Mouse (Mus musculus): ENCODE measurements at regions not wholly inside any gene's neighbourhood (a gene's known extent, or its start where the extent isn't known, plus 50 kb on each side); places are given as distances from the start of the nearest gene placed in this dataset.
"Not testable (repeated sequence)": the region's sequence is repeated elsewhere in the genome, so short reads cannot be mapped to it uniquely, and the experiment has no call there.

- ATAC-seq (ENCODE audit: insufficient read depth, low FRiP score, low TSS enrichment): no peak
- H3K36me3 ChIP-seq (ENCODE audit: control insufficient read depth, insufficient read depth, low read length): no peaks in the 10 kb centered on the region
- H3K9me3 ChIP-seq (ENCODE audit: control insufficient read depth, low read length): no peaks in the 10 kb centered on the region
- H3K27me3 ChIP-seq (ENCODE audit: control insufficient read depth, insufficient read depth, low read length): no peaks in the 10 kb centered on the region
- H3K4me2 ChIP-seq (ENCODE audit: low read depth): no peak overlapping the region
- H3K4me3 ChIP-seq (ENCODE audit: low read depth, low read length): no peak overlapping the region
- DNase-seq (ENCODE audit: low spot score): no peak
- H3K4me1 ChIP-seq (ENCODE audit: control insufficient read depth, insufficient read depth, low read length): no peaks in the 10 kb centered on the region
- no peak overlapping the region for H3K9ac ChIP-seq (ENCODE audit: low read length)
- no peak overlapping the region for H3K27ac ChIP-seq (ENCODE audit: low read depth, low read length)
These were observed 172.4 kb downstream of the Iqub start for GRCm38 (mm10) chr6:24342471-24342870.

DNA sequence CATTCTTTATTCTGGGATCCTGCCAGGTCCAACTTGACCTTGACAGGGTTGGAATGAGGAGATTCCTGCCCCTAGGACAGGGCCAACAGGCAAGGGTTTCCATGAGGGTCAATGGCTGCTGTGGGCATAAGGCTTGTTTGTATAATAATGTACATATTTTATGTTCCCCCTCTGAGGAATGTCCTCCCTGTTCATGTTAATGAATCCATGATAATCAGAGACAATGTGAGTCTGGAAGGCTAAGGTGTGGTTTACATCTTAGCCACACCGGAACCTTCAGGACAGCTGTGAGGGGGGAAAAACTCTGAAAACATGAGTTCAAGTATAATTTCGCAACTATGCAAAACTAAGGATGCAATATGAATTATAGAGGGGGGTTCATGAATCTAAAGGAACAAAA lies 172.8 kb downstream of the Iqub start:
- ATAC-seq (ENCODE audit: insufficient read depth, low FRiP score, low TSS enrichment) (no peak), DNase-seq (ENCODE audit: low spot score) (no peak)
- no peaks in the 10 kb centered on the region for H3K27me3 ChIP-seq (ENCODE audit: control insufficient read depth, insufficient read depth, low read length)
- H3K36me3 ChIP-seq (ENCODE audit: control insufficient read depth, insufficient read depth, low read length): no peaks in the 10 kb centered on the region
- H3K27ac ChIP-seq (ENCODE audit: low read depth, low read length): no peak overlapping the region
- 92% methylated on average over 2 of the region's 2 CpGs for WGBS
- no peak overlapping the region for H3K4me3 ChIP-seq (ENCODE audit: low read depth, low read length)
- no peaks in the 10 kb centered on the region for H3K9me3 ChIP-seq (ENCODE audit: control insufficient read depth, low read length)
- H3K4me2 ChIP-seq (ENCODE audit: low read depth): no peak overlapping the region
- no peak overlapping the region for H3K9ac ChIP-seq (ENCODE audit: low read length)
- H3K4me1 ChIP-seq (ENCODE audit: control insufficient read depth, insufficient read depth, low read length): no peaks in the 10 kb centered on the region

DNA sequence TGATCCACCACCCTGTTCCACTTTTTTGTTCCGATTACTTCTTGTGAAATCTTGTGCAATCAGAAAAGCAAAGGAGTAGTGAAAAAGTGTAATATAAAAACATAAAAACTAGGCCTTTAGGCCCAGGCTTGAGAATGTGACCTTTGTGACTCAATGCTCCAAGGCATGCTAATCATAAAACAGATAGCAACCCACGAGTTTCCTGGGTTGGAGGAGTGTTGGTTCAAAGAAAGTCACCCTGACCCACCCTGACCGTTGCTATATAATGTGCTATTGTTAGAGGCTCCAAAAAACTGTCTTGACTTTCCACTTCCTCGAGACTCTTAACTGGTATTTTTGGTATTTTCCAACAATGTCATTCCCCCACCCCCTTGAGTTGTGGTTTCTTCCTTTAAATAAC lies 172.2 kb upstream of the Slc13a1 start:
- not testable (repeated sequence) for H3K27ac ChIP-seq (ENCODE audit: low read depth, low read length); H3K4me2 ChIP-seq (ENCODE audit: low read depth); H3K9ac ChIP-seq (ENCODE audit: low read length); H3K36me3 ChIP-seq (ENCODE audit: control insufficient read depth, insufficient read depth, low read length); H3K27me3 ChIP-seq (ENCODE audit: control insufficient read depth, insufficient read depth, low read length); DNase-seq (ENCODE audit: low spot score); H3K4me1 ChIP-seq (ENCODE audit: control insufficient read depth, insufficient read depth, low read length); H3K9me3 ChIP-seq (ENCODE audit: control insufficient read depth, low read length); H3K4me3 ChIP-seq (ENCODE audit: low read depth, low read length); ATAC-seq (ENCODE audit: insufficient read depth, low FRiP score, low TSS enrichment)
- WGBS: 78% methylated on average over 4 of the region's 4 CpGs

DNA sequence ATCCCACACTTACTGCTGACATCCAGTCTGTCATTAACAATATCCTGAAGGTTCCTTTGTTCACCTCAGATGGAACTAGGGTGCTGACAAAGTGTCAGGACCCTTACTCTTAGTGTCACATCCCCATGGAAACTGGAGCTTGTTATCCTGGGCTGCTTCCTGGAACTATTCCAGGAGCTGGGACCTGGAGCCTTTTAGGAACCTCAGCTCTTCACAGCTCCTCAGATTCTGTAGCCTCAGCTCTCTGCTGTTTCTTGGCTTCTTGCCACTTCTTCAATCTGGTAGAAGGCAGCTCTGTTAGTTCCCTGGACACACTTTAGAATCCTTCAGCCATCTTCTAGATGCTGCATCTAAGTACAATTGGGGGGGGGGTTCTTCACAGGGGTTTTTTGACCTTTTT lies 157.3 kb upstream of the Slc13a1 start:
- Histone ChIP-seq H3K36me3 (ENCODE audit: control insufficient read depth, insufficient read depth, low read length) (no peaks in the 10 kb centered on the region), H3K27me3 (ENCODE audit: control insufficient read depth, insufficient read depth, low read length) (no peaks in the 10 kb centered on the region), H3K27ac (ENCODE audit: low read depth, low read length) (no peak overlapping the region), H3K4me3 (ENCODE audit: low read depth, low read length) (no peak overlapping the region), H3K9me3 (ENCODE audit: control insufficient read depth, low read length) (no peaks in the 10 kb centered on the region), H3K9ac (ENCODE audit: low read length) (no peak overlapping the region), H3K4me1 (ENCODE audit: control insufficient read depth, insufficient read depth, low read length) (no peaks in the 10 kb centered on the region), H3K4me2 (ENCODE audit: low read depth) (no peak overlapping the region)
- DNase-seq (ENCODE audit: low spot score) (no peak), ATAC-seq (ENCODE audit: insufficient read depth, low FRiP score, low TSS enrichment) (no peak)

DNA sequence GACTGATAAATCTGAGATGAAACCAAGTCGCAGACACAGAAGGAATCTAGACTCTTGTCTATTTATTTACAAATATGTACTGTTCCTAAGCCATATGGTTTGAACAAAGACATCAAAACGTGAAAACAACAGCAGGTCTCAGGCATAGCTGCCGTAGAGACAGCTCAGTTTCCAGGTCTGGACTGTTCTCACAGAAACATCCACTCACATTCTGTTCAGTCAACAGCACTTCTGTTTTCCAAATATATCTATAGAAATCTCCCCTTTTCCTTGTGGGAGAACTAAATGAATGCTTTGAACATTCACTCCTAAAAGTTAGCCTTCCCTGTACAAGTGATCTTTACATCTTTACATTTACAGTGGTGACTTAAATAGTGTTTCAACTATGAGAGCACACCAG lies 156.8 kb upstream of the Slc13a1 start:
- ATAC-seq (ENCODE audit: insufficient read depth, low FRiP score, low TSS enrichment): no peak
- H3K9ac ChIP-seq (ENCODE audit: low read length): no peak overlapping the region
- H3K4me3 ChIP-seq (ENCODE audit: low read depth, low read length): no peak overlapping the region
- no peak overlapping the region for H3K4me2 ChIP-seq (ENCODE audit: low read depth)
- no peak overlapping the region for H3K27ac ChIP-seq (ENCODE audit: low read depth, low read length)
- no peaks in the 10 kb centered on the region for H3K9me3 ChIP-seq (ENCODE audit: control insufficient read depth, low read length)
- no peaks in the 10 kb centered on the region for H3K4me1 ChIP-seq (ENCODE audit: control insufficient read depth, insufficient read depth, low read length)
- H3K36me3 ChIP-seq (ENCODE audit: control insufficient read depth, insufficient read depth, low read length): no peaks in the 10 kb centered on the region
- DNase-seq (ENCODE audit: low spot score): no peak
- 78% methylated on average over 3 of the region's 3 CpGs for WGBS
- no peaks in the 10 kb centered on the region for H3K27me3 ChIP-seq (ENCODE audit: control insufficient read depth, insufficient read depth, low read length)

DNA sequence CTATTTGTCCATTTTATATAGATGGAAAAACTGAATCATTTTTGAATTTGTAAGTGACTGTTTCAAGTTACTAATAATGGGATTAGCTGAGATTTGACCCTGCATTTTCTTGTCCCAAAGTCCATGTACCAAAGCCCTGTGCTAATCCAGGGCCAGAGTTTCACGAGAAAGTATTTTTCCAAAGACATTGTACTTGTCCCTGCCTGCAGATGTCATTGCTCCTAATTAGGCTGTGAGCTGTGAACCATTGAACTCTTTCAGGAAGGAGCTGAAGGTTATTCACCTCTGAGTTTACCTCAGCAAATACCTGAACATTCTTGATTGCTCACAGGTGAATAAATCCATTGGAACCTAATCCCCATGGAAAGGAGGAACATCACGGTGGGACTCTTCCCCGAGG lies 154.5 kb upstream of the Slc13a1 start:
- WGBS: 86% methylated on average over 3 of the region's 3 CpGs
- ATAC-seq (ENCODE audit: insufficient read depth, low FRiP score, low TSS enrichment): no peak
- H3K27me3 ChIP-seq (ENCODE audit: control insufficient read depth, insufficient read depth, low read length): no peaks in the 10 kb centered on the region

DNA sequence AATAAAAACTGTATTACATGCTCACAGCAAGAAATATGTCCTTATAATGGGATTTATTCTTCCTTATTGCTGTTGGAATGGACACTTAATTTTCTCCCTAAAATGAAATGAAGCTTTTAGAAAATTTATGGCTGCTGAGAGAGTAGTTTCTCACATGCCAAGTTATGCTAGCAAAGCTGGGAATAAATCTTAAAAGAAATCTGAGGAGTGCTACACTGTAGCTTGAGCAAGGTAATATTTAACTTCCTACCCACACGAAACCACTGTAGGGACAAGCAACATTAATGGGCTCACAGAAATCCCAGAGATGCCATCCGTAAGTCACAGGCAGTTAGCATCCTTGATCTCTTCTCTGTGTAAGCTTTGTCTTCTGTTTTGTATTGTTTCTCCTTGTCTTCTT lies 151.0 kb upstream of the Slc13a1 start:
- H3K9ac ChIP-seq (ENCODE audit: low read length): no peak overlapping the region
- 69% methylated on average over 2 of the region's 2 CpGs for WGBS

More for the DNA sequence above, 154.5 kb upstream of the Slc13a1 start:
- Histone ChIP-seq H3K4me2 (ENCODE audit: low read depth) (no peak overlapping the region), H3K36me3 (ENCODE audit: control insufficient read depth, insufficient read depth, low read length) (no peaks in the 10 kb centered on the region), H3K4me3 (ENCODE audit: low read depth, low read length) (no peak overlapping the region), H3K9me3 (ENCODE audit: control insufficient read depth, low read length) (no peaks in the 10 kb centered on the region), H3K9ac (ENCODE audit: low read length) (no peak overlapping the region), H3K27ac (ENCODE audit: low read depth, low read length) (no peak overlapping the region), H3K4me1 (ENCODE audit: control insufficient read depth, insufficient read depth, low read length) (no peaks in the 10 kb centered on the region)
- no peak for DNase-seq (ENCODE audit: low spot score)

DNA sequence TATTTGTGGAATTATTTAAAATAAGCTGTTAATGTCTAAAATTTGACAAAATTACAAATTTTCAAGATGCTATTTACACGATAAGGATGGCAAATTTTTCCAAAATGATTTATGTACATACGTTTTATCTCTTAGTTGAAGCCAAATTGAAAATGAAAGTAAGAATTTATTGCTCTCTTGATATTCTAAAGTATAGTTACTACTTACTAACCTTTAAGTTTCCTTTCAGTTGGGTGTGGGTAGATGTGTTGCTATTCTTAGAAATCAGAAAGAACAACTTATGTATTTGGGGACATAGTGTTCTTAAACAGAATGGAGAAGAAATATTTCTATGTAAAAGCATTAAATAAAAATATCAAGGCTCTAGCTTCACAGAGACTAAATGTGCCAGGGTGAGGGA lies 142.8 kb upstream of the Slc13a1 start:
- no peaks in the 10 kb centered on the region for H3K9me3 ChIP-seq (ENCODE audit: control insufficient read depth, low read length)
- no peaks in the 10 kb centered on the region for H3K27me3 ChIP-seq (ENCODE audit: control insufficient read depth, insufficient read depth, low read length)
- DNase-seq (ENCODE audit: low spot score) (no peak), ATAC-seq (ENCODE audit: insufficient read depth, low FRiP score, low TSS enrichment) (no peak)
- H3K27ac ChIP-seq (ENCODE audit: low read depth, low read length): no peak overlapping the region
- no peak overlapping the region for H3K4me2 ChIP-seq (ENCODE audit: low read depth)
- H3K4me1 ChIP-seq (ENCODE audit: control insufficient read depth, insufficient read depth, low read length): no peaks in the 10 kb centered on the region
- no peaks in the 10 kb centered on the region for H3K36me3 ChIP-seq (ENCODE audit: control insufficient read depth, insufficient read depth, low read length)
- H3K4me3 ChIP-seq (ENCODE audit: low read depth, low read length): no peak overlapping the region
- H3K9ac ChIP-seq (ENCODE audit: low read length): no peak overlapping the region
- 90% methylated on average over 2 of the region's 2 CpGs for WGBS

More for the DNA sequence above, 151.0 kb upstream of the Slc13a1 start:
- H3K4me3 ChIP-seq (ENCODE audit: low read depth, low read length): no peak overlapping the region
- no peak for ATAC-seq (ENCODE audit: insufficient read depth, low FRiP score, low TSS enrichment)
- DNase-seq (ENCODE audit: low spot score): no peak
- no peak overlapping the region for H3K4me2 ChIP-seq (ENCODE audit: low read depth)
- no peaks in the 10 kb centered on the region for H3K4me1 ChIP-seq (ENCODE audit: control insufficient read depth, insufficient read depth, low read length)
- no peak overlapping the region for H3K27ac ChIP-seq (ENCODE audit: low read depth, low read length)
- no peaks in the 10 kb centered on the region for H3K36me3 ChIP-seq (ENCODE audit: control insufficient read depth, insufficient read depth, low read length)
- H3K9me3 ChIP-seq (ENCODE audit: control insufficient read depth, low read length): no peaks in the 10 kb centered on the region
- H3K27me3 ChIP-seq (ENCODE audit: control insufficient read depth, insufficient read depth, low read length): no peaks in the 10 kb centered on the region

DNA sequence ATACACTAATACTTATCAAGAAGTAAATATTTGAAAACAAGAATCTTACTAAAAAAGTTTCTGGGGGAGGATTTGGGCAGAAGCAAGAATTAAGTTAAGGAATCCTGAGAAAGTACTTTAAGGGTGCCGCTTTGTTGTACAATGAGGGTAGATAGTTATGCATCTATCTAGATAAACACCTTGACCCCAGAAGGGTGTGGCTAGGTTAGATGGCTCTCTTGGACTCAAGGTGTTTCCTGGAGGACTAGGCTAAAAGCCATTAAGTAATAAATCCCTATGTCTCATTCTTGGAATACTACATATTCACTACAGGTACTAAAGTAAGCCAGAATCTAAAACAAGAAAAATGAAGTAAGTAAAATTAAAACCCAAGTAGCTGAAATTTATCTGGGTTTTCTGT lies 141.9 kb upstream of the Slc13a1 start:
- no peak overlapping the region for H3K27ac ChIP-seq (ENCODE audit: low read depth, low read length)
- no peaks in the 10 kb centered on the region for H3K27me3 ChIP-seq (ENCODE audit: control insufficient read depth, insufficient read depth, low read length)
- no peak overlapping the region for H3K4me2 ChIP-seq (ENCODE audit: low read depth)
- no peaks in the 10 kb centered on the region for H3K9me3 ChIP-seq (ENCODE audit: control insufficient read depth, low read length)
- no peaks in the 10 kb centered on the region for H3K4me1 ChIP-seq (ENCODE audit: control insufficient read depth, insufficient read depth, low read length)
- ATAC-seq (ENCODE audit: insufficient read depth, low FRiP score, low TSS enrichment): no peak
- WGBS: 95% methylated on average over 1 of the region's 1 CpGs
- no peak for DNase-seq (ENCODE audit: low spot score)
- H3K36me3 ChIP-seq (ENCODE audit: control insufficient read depth, insufficient read depth, low read length): no peaks in the 10 kb centered on the region
- no peak overlapping the region for H3K9ac ChIP-seq (ENCODE audit: low read length)
- H3K4me3 ChIP-seq (ENCODE audit: low read depth, low read length): no peak overlapping the region
